Comparison of ENCODE assay signal across 26 mouse cellular contexts in the genomic region with DNA sequence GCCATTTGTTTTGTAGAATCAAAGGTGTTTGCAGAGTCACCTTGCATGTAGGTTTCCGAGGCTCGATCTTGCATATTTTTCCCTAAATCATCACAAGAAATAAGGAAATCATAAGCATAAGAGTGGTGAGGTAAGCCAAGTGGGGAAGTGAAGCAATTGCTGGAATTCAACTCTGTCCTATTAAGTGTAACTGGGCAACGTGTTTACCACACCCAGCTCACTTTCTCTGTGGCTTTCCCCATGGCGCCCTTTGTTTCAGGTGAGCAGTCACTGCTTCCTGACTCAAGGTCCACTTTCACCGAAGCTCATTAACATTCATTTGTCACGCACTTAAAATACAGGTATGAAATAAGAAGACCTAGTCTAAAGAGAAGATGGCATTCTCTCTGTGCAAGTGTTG. TPM values are rescaled to one million over a fixed set of nuclear protein-coding genes. Genes with fewer than 3 reads are reported as not detected.
A peak's percentile ranks its signal among the peaks of the same experiment; 100 is the strongest.
DNase-seq lines count a peak whose midpoint lies in the region; ATAC-seq and TF ChIP-seq lines count a peak whose summit lies in the region.
"Had no signal": no experiment of that assay in that cellular context is flagged by ENCODE, and none has a peak within 500 bp of the region (broad histone marks: within the 10 kb centered on the region; RNA-seq: fewer than 3 reads in every experiment).

No protein-coding gene starts in this region.

- no peak for TF ChIP-seq POLR2A in lung, adult 2 months (IDR thresholded peaks at IDR 0.05; ENCODE audit: borderline replicate concordance, extremely low read depth, low read depth, low read length)

- H3K4me3 ChIP-seq in intestine, postnatal 0 days (ENCODE audit: low read depth, low read length): no peak overlapping the region
- H3K4me3 ChIP-seq in intestine, embryonic 15.5 days (replicated peaks): no peak overlapping the region
- H3K4me3 ChIP-seq in lung, adult 2 months (replicated peaks; ENCODE audit: extremely low read depth, low read depth, low read length): no peak overlapping the region
- no peak overlapping the region for H3K4me3 ChIP-seq in liver, embryonic 12.5 days
- H3K4me3 ChIP-seq in forebrain, embryonic 11.5 days (ENCODE audit: low read depth, low read length): no peak overlapping the region
- H3K4me3 ChIP-seq: embryonic facial prominence, embryonic 12.5 days; forebrain, embryonic 15.5 days; hindbrain, embryonic 13.5 days; limb, embryonic 10.5 days; limb, embryonic 15.5 days; lung, embryonic 15.5 days; megakaryocyte, embryonic 14.5 days; midbrain, embryonic 13.5 days had no signal

- no peak overlapping the region for H3K4me2 ChIP-seq in intestine, postnatal 0 days (replicated peaks; ENCODE audit: low read depth)
- H3K4me2 ChIP-seq in intestine, embryonic 15.5 days (replicated peaks): no peak overlapping the region
- H3K4me2 ChIP-seq in liver, embryonic 12.5 days: no peak overlapping the region
- H3K4me2 ChIP-seq in forebrain, embryonic 11.5 days (ENCODE audit: low read depth, low read length, severe bottlenecking): no peak overlapping the region
- H3K4me2 ChIP-seq: embryonic facial prominence, embryonic 12.5 days; forebrain, embryonic 15.5 days; heart, embryonic 11.5 days; hindbrain, embryonic 13.5 days; limb, embryonic 15.5 days; lung, embryonic 15.5 days; midbrain, embryonic 13.5 days had no signal

- no peak overlapping the region for H3K27ac ChIP-seq in intestine, postnatal 0 days (ENCODE audit: low read depth, low read length)
- H3K27ac ChIP-seq in intestine, embryonic 15.5 days: no peak overlapping the region
- H3K27ac ChIP-seq in liver, embryonic 12.5 days: no peak overlapping the region
- no peak overlapping the region for H3K27ac ChIP-seq in forebrain, embryonic 11.5 days (ENCODE audit: low read depth, low read length)
- H3K27ac ChIP-seq: embryonic facial prominence, embryonic 12.5 days; forebrain, embryonic 15.5 days; hindbrain, embryonic 13.5 days; limb, embryonic 10.5 days; limb, embryonic 15.5 days; liver, embryonic 14.5 days; lung, embryonic 15.5 days; midbrain, embryonic 13.5 days had no signal

- ATAC-seq in intestine, postnatal 0 days: 0 out of 2 replicates have a peak, but pooled peaks have one; percentile 36
- ATAC-seq in intestine, embryonic 15.5 days: no peak
- no peak for ATAC-seq in liver, embryonic 12.5 days
- no peak for ATAC-seq in forebrain, embryonic 11.5 days (replicated peaks; ENCODE audit: low FRiP score)
- ATAC-seq: forebrain, embryonic 15.5 days; midbrain, embryonic 13.5 days; Patski had no signal

- 85% methylated on average over 6 of the region's 6 CpGs for WGBS in intestine, postnatal 0 days
- WGBS in intestine, embryonic 15.5 days: 95% methylated on average over 6 of the region's 6 CpGs
- WGBS in lung, adult 2 months: 73% methylated on average over 6 of the region's 6 CpGs
- 86% methylated on average over 6 of the region's 6 CpGs for WGBS in liver, embryonic 12.5 days (ENCODE audit: insufficient replicate concordance)
- 92% methylated on average over 6 of the region's 6 CpGs for WGBS in forebrain, embryonic 11.5 days

- no peaks in the 10 kb centered on the region for H3K4me1 ChIP-seq in intestine, postnatal 0 days (replicated peaks; ENCODE audit: control insufficient read depth, insufficient read depth, low read length)
- no peaks in the 10 kb centered on the region for H3K4me1 ChIP-seq in intestine, embryonic 15.5 days (replicated peaks)
- H3K4me1 ChIP-seq in lung, adult 2 months (ENCODE audit: control insufficient read depth, insufficient read depth, low read length): no peaks in the 10 kb centered on the region
- H3K4me1 ChIP-seq in liver, embryonic 12.5 days: no peaks in the 10 kb centered on the region
- H3K4me1 ChIP-seq in forebrain, embryonic 11.5 days (replicated peaks; ENCODE audit: control insufficient read depth, insufficient read depth, low read length): no peaks in the 10 kb centered on the region
- H3K4me1 ChIP-seq: embryonic facial prominence, embryonic 12.5 days; forebrain, embryonic 15.5 days; hindbrain, embryonic 13.5 days; limb, embryonic 10.5 days; limb, embryonic 15.5 days; lung, embryonic 15.5 days; megakaryocyte, embryonic 14.5 days; midbrain, embryonic 13.5 days had no signal

- no peaks in the 10 kb centered on the region for H3K36me3 ChIP-seq in intestine, postnatal 0 days (ENCODE audit: control insufficient read depth, insufficient read depth)
- no peaks in the 10 kb centered on the region for H3K36me3 ChIP-seq in intestine, embryonic 15.5 days
- peaks cover 47% of the 10 kb centered on the region for H3K36me3 ChIP-seq in liver, embryonic 12.5 days
- H3K36me3 ChIP-seq in forebrain, embryonic 11.5 days (ENCODE audit: control insufficient read depth, insufficient read depth, low read length): no peaks in the 10 kb centered on the region
- H3K36me3 ChIP-seq: embryonic facial prominence, embryonic 12.5 days; forebrain, embryonic 15.5 days; hindbrain, embryonic 13.5 days; limb, embryonic 10.5 days; limb, embryonic 15.5 days; lung, embryonic 15.5 days; midbrain, embryonic 13.5 days had no signal

- no peak for TF ChIP-seq CTCF in intestine, postnatal 0 days (IDR thresholded peaks at IDR 0.05; ENCODE audit: low read depth)
- no peak for TF ChIP-seq CTCF in lung, adult 2 months (IDR thresholded peaks at IDR 0.05; ENCODE audit: insufficient read depth, low read length)

- no peak overlapping the region for H3K9ac ChIP-seq in intestine, postnatal 0 days (ENCODE audit: low read depth, low read length)
- no peak overlapping the region for H3K9ac ChIP-seq in intestine, embryonic 15.5 days
- no peak overlapping the region for H3K9ac ChIP-seq in liver, embryonic 12.5 days
- H3K9ac ChIP-seq in forebrain, embryonic 11.5 days (ENCODE audit: low read length): no peak overlapping the region
- H3K9ac ChIP-seq: embryonic facial prominence, embryonic 12.5 days; forebrain, embryonic 15.5 days; hindbrain, embryonic 13.5 days; limb, embryonic 15.5 days; liver, embryonic 14.5 days; lung, embryonic 15.5 days; midbrain, embryonic 13.5 days had no signal

- no peaks in the 10 kb centered on the region for H3K9me3 ChIP-seq in intestine, postnatal 0 days (ENCODE audit: control insufficient read depth)
- no peaks in the 10 kb centered on the region for H3K9me3 ChIP-seq in intestine, embryonic 15.5 days
- no peaks in the 10 kb centered on the region for H3K9me3 ChIP-seq in liver, embryonic 12.5 days (replicated peaks)
- H3K9me3 ChIP-seq in forebrain, embryonic 11.5 days (ENCODE audit: control insufficient read depth, low read length): no peaks in the 10 kb centered on the region
- H3K9me3 ChIP-seq: embryonic facial prominence, embryonic 12.5 days; forebrain, embryonic 15.5 days; hindbrain, embryonic 13.5 days; limb, embryonic 10.5 days; limb, embryonic 15.5 days; lung, embryonic 15.5 days; megakaryocyte, embryonic 14.5 days; midbrain, embryonic 13.5 days had no signal

- peak; percentile 15 to 58 for DNase-seq in lung, adult 18-20 months
- no peak for DNase-seq in lung, adult 2 months
- DNase-seq in lung, postnatal 25 days (ENCODE audit: low spot score): peak; percentile 43
- DNase-seq in forebrain, embryonic 11.5 days (ENCODE audit: low spot score): no peak
- DNase-seq: cerebellum, adult 8-10 months; cerebellum, postnatal 25 days; gastrocnemius, postnatal 25 days; heart, adult 18-20 months; heart, postnatal 4 days; kidney, adult 18-20 months; kidney, postnatal 25 days; thymus, postnatal 4 days had no signal

- H3K27me3 ChIP-seq in intestine, postnatal 0 days (replicated peaks; ENCODE audit: control insufficient read depth, insufficient read depth, low read length): no peaks in the 10 kb centered on the region
- H3K27me3 ChIP-seq in intestine, embryonic 15.5 days (replicated peaks): no peaks in the 10 kb centered on the region
- no peaks in the 10 kb centered on the region for H3K27me3 ChIP-seq in liver, embryonic 12.5 days (replicated peaks)
- H3K27me3 ChIP-seq in forebrain, embryonic 11.5 days (ENCODE audit: control insufficient read depth, insufficient read depth, low read length): no peaks in the 10 kb centered on the region
- H3K27me3 ChIP-seq: embryonic facial prominence, embryonic 12.5 days; forebrain, embryonic 15.5 days; hindbrain, embryonic 13.5 days; limb, embryonic 15.5 days; lung, embryonic 15.5 days; megakaryocyte, embryonic 14.5 days; midbrain, embryonic 13.5 days; Patski had no signal

RNA-seq across cellular contexts. Expression of gene Slc39a8, which starts 53.0 kb away (rescaled TPM):
- 36.8 and 39.5 TPM in 2 replicates for polyA plus RNA-seq in intestine, postnatal 0 days (2015; fragmentation: Nextera tagmentation; extraction: Ambion mirVana)
- 24.3 and 25.3 TPM in 2 replicates for polyA plus RNA-seq in intestine, embryonic 15.5 days (2015; fragmentation: Nextera tagmentation; extraction: Ambion mirVana)
- polyA plus RNA-seq in lung, adult 2 months (2012; rRNA removed): 109 and 110 TPM in 2 replicates
- polyA plus RNA-seq in liver, embryonic 12.5 days (2016; fragmentation: Nextera tagmentation; extraction: Ambion mirVana): 103 and 108 TPM in 2 replicates
- 21.2 and 22.4 TPM in 2 replicates for polyA plus RNA-seq in forebrain, embryonic 11.5 days (2014; fragmentation: Nextera tagmentation; extraction: Ambion mirVana)
- polyA plus RNA-seq: Patski had no signal

Comparison
In these comparisons a context has a peak if more than half of its experiments do, and no peak if none do; other contexts are left out.
1. DNase-seq: peak in lung, adult 18-20 months (2 of 2) and lung, postnatal 25 days (single experiment); none in lung, adult 2 months (single experiment) and forebrain, embryonic 11.5 days (single experiment).